Mouse (Mus musculus) brain, adult 2 months (tissue): ENCODE data around the gene Ahnak.
"Not testable (repeated sequence)": the region's sequence is repeated elsewhere in the genome, so short reads cannot be mapped to it uniquely, and the experiment has no call there.

Experiments
- DNase-seq: peaks from one replicate; pipeline ENCODE4 v3.0.0; 2011; ENCODE audit warnings: low read depth, low spot score

Ahnak gene

GRCm38 (mm10) chr19:9065621-9066561 is 76.8 kb downstream of the Ahnak start:
- DNase-seq, result peak; percentile 88

DNA sequence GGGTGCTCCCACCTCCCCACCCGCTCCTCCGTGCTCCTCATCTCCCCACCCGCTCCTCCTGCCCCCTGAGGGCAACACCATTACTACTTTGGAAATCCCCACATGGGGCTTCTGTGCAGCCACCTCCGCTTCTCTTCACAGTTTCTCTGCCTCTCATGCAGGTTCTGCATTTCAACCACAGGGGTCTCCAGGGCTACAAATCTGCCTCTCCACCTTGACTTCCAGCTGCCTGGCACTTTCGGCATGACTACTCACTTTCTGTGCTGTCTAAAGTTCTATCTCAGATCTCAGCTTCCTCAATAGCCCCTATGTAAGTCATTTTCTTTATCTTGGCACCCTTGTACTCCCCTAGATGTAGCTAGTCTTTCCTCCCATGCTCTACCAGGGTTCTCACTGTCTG is 78.2 kb downstream of the Ahnak start:
- DNase-seq, result no peak

- DNase-seq, result peak; percentile 52
Observed at GRCm38 (mm10) chr19:9069687-9070307, 80.7 kb downstream of the Ahnak start.

DNA sequence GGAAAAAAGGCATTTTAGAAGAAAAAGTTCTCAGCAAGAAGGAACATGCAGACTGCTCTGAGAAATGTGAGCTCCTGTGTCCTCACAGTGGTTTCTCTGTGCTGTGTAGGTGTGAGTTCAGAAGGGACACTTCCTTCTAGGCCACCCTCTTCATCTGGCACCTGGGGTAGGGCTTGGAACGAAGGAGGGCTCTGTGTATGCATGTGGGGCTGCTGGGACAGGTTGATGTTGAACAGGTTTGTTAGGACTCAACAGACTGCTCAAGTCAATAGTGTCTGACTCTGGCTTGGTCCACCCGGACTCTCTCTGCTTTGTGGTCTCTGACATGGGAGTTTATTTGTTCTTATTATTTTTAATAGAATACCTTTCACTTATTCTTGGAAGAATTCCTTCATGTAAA is 81.2 kb downstream of the Ahnak start:
- no peak for DNase-seq

DNA sequence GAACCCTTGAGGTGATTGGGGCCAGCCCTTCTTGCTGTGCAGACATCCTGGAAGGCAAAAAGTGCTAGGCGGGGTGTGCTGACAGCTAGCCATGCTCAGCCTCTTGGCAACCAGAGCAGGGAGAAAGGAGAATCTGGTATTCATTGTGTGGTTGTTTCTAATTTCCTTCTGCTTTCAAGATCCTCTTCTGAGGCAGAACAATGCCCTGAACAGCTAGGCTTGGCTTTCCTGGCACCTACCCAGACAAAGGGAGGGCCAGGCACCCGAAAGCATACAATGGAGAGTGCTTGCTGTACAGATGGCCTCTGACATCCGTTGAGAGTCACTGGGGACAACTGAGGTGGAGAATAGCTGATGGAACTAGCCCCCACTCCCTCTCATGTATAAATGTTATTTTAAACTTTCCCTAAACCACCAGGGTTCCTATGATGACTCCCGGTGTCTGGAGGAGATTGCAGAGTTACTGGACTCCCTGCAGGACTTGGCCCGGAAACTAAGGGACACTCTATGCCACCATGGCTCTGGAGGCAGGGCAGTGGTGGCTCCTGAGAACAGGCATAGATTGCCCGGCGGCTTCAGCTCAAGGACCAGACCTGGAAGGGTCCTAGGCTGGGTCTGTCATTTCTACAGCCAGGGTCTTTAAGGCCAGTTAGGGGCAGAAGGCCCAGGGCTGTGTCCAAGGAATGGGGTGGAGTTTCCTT is 82.5 kb downstream of the Ahnak start:
- DNase-seq, result peak; percentile 79

DNA sequence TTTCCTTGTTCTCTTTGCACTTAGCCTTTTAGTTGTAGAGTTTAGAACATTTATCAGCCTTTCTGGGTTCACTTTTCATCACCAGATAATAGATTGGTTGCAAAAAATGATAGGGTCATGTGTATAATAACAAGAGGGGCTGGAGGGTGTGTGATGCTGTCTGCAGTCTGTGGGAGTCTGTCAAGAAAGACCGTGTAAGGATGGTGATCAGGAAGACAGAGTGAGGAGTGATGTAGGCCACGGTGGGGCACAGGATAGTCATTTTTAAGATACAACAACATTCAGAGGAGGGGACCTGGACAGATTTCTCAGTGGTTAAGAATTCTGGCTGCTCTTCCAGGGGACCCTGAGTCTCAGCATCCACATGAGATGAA is 83.1 kb downstream of the Ahnak start:
- no peak for DNase-seq

DNA sequence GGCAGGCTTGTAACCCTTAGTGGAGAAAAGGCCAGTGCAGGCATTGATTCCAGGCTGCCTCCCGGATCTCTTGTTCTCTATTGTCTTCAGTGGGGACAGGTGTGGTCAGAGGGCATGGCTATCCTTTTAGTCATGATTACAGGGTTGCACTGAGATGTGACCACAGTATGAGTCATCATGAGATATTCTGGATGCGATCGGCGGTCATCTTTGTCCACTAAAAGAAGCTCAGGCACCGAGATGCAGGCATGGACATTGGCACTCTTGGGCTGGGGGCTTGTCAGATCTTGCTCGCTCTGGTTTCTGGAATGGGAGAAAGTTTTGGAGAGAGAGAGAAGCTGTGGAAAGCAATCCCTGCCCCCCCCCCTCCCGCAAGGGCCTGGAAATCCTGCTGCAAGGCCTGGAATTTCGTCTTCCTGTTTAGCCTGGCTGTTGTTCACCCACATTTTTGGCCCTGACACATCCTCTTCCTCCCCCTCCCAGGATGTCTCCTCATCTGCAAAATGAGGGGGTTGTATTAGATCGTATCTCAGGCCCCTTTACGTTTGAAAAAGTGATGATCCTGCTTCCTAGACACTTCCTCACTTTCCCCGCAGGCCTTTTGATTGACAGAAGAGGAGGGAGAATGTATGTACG is 84.8 kb downstream of the Ahnak start:
- DNase-seq, result no peak

DNA sequence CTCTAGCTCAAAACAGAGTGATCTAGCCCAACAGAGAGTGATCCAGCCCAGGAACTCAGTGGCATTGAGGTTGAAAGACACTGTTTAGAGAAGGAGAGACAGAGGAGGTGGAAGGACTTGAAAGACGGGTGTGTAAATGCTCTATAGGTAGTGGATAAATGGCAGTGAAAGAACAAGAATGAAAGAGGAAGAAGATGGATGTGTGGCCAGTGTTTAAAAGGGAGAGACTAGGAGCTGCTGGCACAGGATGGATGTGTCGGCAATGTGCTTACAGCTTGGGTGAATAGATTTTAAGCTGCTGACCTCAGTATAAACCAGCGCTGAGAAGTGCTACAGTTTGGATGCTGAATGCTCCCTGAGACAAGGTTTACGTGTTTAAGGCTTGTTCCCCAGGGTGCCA is 85.3 kb downstream of the Ahnak start:
- DNase-seq, result no peak

DNA sequence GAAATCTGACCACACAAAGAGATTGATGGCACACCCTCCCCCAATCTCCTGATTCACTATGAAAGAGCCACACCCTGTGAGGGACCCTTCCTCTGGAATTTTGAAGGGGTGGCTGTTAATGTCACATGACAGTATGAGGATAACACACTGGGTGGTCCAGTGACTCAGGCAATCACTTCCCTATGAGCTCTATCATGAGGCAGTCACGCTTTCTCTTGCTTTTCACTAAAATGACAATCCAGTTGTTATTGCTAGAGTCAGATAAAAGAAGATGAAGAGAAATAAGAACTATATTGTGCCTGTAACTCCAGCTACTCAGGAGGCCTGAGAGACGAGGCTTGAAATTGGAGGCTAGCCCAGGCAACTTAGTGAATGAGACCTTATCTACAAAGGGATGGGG is 86.5 kb downstream of the Ahnak start:
- DNase-seq, result no peak

DNA sequence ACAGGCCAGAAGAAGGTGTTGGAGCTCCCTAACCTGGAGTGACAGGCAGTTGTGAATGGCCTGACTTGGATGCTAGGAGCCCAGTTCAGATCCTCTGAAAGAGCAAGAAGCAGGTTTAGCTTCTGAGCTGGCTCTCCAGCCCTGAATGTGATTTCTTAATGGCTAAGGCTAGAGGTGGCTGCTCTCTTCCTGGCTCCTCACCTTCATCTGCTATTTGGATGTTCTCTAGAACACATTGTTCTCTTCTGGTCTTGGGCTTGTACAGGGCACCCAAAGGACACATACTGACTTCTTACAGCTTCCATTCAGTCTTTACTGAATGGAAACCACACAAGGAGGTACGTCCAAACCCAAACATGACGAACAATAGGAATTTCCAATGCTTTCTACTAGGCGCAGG is 87.0 kb downstream of the Ahnak start:
- no peak for DNase-seq

GRCm38 (mm10) chr19:9076982-9077660 is 88.0 kb downstream of the Ahnak start:
- DNase-seq, result no peak

DNA sequence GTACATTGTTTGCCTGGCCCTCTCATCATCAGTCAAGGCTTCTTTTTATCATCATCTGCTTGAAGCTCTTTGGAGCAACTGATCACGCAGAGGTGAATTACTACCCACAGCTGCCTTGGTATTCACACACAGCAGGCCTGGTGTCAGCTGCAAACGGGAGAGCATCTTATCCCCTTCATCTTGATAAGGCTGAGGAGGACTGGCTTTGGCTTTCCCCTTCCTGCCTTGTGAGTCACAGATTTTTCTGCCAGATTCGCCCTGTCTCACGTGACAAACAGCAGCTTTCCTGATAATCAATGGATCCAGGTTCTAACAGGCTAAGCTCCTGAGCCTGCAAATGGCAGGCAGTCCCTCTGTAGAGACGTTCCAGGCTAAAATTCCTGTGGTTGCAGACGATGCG is 90.8 kb downstream of the Ahnak start:
- peak; percentile 52 for DNase-seq

- no peak for DNase-seq
Observed at GRCm38 (mm10) chr19:9081311-9082190, 92.5 kb downstream of the Ahnak start.

DNA sequence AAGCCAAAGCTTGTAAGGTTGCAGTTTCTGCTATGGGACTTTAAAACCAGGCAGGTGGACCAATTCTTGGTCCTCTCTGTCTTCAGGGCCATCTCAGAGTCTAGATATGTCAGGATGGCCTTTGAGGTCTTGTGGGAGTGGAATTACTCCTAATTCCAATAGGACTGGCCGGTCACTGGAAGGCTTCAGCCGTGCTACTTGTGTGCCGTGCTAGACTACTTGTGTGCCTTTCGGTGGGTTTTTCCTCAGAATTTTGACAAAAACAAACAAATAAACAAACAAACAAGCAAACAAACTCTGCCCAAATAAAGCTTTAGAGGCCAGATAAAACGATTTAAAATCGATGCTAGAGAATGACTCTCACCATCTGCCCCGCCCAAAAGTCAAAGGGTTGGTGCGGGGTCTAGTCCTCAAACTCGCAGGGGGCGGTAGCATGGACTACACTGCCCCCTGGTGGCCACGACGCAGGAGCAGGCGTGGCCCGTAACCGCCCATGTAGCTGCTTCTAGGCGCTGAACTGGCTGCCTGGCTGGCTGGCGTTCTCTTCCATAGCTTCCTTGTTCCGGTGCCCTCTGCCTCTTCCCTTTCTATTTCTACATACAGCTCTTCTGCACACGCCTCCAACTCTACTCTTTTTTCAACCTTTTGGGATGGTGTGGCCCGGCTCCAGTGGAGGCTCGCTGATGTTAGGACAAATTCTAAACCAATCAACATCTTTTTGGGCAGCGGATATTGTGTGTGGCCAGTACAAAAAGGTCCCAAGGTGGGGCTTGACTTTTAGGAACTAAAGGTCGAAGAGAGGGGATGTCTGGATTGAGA is 93.3 kb downstream of the Ahnak start:
- peak; percentile 79 for DNase-seq

DNA sequence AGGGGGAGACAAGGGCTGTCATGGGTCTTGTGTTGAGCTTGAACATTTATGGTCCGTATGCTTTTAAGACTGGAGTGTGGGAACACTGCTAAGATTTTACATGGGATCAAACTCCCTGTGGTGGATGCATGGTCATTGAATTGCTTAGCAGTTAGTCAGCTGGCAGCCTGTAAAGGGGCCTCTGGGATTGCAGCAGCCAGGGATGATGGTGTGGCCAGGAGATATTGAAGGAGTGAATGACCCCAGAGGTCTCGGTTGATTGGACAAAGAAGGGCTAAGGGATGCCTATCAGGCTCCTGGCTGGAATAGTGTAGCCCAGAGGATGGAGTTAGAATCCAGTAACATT is 93.9 kb downstream of the Ahnak start:
- no peak for DNase-seq

- not testable (repeated sequence) for DNase-seq
Observed at GRCm38 (mm10) chr19:9083892-9084291, 94.8 kb downstream of the Ahnak start.

DNA sequence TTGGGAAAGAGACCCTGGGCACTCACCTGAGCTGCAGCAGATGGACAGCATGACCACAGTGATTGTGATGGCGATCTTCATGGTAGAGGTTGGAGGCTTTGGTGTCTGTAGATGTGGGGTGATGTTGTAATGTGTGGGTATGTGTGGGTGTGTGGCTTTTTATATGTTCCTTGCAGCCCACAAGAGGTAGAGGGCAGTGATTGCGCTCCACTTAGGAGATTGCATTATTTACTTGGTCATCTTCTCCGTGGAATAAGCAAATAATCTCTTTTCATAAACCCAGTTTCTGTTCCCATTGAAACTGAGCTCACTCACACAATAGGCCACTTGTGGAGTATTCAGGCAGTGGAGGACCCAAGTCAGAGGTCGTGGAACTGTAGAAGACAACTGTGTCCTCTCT is 98.7 kb downstream of the Ahnak start, which contains the start of gene Scgb1a1:
TSS of gene Scgb1a1 (minus strand) at position 138 of the 400 bp plus-strand sequence.
- no peak for DNase-seq

GRCm38 (mm10) chr19:9090191-9090590 is 101.1 kb downstream of the Ahnak start:
- DNase-seq, result no peak

DNA sequence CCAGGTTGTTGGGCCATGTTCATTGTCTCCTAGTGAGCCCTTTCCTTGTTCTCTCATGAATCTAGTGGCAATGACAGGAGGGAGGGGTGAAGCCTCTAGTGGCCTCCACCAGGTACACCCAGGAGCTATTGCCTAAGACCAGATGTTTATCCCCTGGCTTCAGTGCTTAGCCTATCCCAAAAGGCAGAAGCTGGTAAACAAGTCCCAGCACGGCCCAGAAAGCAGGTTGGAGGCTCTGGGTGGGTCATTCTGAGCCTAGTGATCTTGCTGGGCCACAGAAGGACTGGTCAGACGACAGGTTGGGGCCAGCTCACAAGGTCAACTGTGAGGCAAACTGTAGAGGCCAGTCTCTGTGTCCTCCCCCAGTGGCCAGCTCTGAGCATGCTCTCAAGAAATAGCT is 101.6 kb downstream of the Ahnak start:
- DNase-seq, result no peak

DNA sequence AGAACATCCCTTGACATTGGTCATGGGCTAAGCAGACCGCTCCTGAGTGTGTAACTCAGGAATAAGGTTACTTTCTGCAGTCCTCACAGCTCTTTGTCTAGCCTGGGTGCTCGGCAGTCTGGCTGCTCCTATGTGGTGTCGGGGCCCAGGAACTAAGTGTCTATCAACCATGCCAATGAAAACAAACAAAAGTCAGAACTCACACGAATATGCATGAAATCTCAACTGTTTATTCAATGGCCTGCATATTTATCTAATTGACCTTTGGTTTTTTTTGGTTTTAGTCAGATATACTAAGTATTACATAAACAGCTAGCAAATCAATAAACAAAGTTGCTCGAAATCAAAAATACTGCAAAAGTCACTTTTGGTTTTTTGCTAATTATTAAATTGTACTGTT is 106.0 kb downstream of the Ahnak start:
- no peak for DNase-seq
